Mouse (Mus musculus): ENCODE results near the gene Rfxap.

DNA sequence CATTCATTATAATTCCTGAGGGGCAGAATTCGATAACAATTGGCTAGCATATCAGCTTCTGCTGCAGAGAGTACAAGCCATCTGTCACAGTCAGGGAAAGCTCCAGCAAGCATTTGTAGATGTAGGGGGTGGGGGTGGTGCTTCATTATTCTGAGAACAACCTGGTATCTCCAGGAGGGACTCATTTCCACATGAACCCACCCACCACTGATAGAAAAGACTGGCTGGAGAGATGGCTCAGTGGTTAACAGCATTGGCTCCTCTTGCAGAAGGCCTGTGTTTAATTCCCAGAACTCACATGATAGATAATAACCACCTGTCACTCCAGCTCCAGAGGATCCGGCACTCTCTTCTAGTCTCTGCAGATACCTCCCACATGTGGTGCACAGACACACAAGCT, 27.8 kb upstream of the Rfxap start:
- TF ChIP-seq GATA1 (IDR thresholded peaks at IDR 0.05; ENCODE audit: borderline replicate concordance, low read length) (no peak), FLI1 (IDR thresholded peaks at IDR 0.05; ENCODE audit: low read length) (no peak)
